ENCODE assay signal across 9 mouse cellular contexts in the genomic region with DNA sequence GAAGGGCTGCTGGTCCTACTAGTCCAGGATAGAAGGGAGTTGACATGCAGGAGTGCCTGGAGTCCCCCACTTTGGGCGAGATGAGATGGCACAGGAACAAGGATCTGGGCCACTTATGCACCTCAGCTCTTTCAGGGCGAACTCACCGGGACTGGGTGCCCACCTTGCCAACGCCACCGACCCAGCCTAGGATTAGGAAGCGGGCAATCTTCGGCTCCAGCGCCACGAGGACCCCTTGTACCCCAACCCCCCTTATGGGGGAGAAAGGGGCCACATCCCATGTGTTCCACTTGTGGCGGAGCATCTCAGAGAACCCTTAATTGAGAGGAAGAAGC. TPM values are rescaled to one million over a fixed set of nuclear protein-coding genes. Genes with fewer than 3 reads are reported as not detected.
DNase-seq lines count a peak whose midpoint lies in the region; ATAC-seq lines count a peak whose summit lies in the region.
"Had no signal": no experiment of that assay in that cellular context is flagged by ENCODE, and none has a peak within 500 bp of the region (broad histone marks: within the 10 kb centered on the region; RNA-seq: fewer than 3 reads in every experiment).

No protein-coding gene starts in this region.

- no peak overlapping the region for H3K27ac ChIP-seq in heart, embryonic 14.5 days (replicated peaks in 1 of 2; ENCODE audit: control insufficient read depth in 1 of 2, insufficient read depth in 1 of 2, low read depth in 2 of 2, low read length in 2 of 2)
- no peak overlapping the region for H3K27ac ChIP-seq in liver, embryonic 13.5 days
- no peak overlapping the region for H3K27ac ChIP-seq in stomach, embryonic 16.5 days (ENCODE audit: low read length)
- H3K27ac ChIP-seq: macrophage had no signal

- ATAC-seq in megakaryocyte, adult 5-6 weeks (ENCODE audit: poor library complexity, severe bottlenecking), result no peak
- peak; percentile 31; the same call in 1 of the 2 replicates for ATAC-seq in heart, embryonic 14.5 days (ENCODE audit: insufficient number of reproducible peaks, insufficient read depth, low FRiP score, low read depth)
- no peak for ATAC-seq in liver, embryonic 13.5 days (ENCODE audit: low read depth)
- ATAC-seq in stomach, embryonic 16.5 days (ENCODE audit: insufficient read depth, low FRiP score), result no peak

- 3% methylated on average over 10 of the region's 10 CpGs for WGBS in heart, embryonic 14.5 days
- WGBS in liver, embryonic 13.5 days (ENCODE audit: insufficient replicate concordance), result under 1% methylated on average over 10 of the region's 10 CpGs
- 1% methylated on average over 10 of the region's 10 CpGs for WGBS in stomach, embryonic 16.5 days

- no peak for DNase-seq in liver, embryonic 13.5 days
- DNase-seq in right cerebral cortex, postnatal 4 days, result no peak
- no peak for DNase-seq in layer of hippocampus, postnatal 36 days
- no peak for DNase-seq in thymus, postnatal 0 days (ENCODE audit: low spot score)

- H3K4me3 ChIP-seq in megakaryocyte, embryonic 14.5 days (replicated peaks), result peak overlapping the region; percentile 14
- H3K4me3 ChIP-seq in heart, embryonic 14.5 days (ENCODE audit: control insufficient read depth in 1 of 2, insufficient read depth in 1 of 2, low read depth in 1 of 2, low read length in 2 of 2), result peak overlapping the region; percentile 50 to 51
- H3K4me3 ChIP-seq in liver, embryonic 13.5 days (replicated peaks), result peak overlapping the region; percentile 43
- H3K4me3 ChIP-seq in stomach, embryonic 16.5 days (replicated peaks; ENCODE audit: low read length), result peak overlapping the region; percentile 62

- peak overlapping the region; percentile 85 for H3K4me2 ChIP-seq in heart, embryonic 14.5 days (ENCODE audit: low read length)
- H3K4me2 ChIP-seq in liver, embryonic 13.5 days, result peak overlapping the region; percentile 51
- H3K4me2 ChIP-seq in stomach, embryonic 16.5 days (ENCODE audit: low read depth, low read length), result peak overlapping the region; percentile 89

- peak overlapping the region; percentile 23; the same call in 1 of the 2 replicates for H3K9ac ChIP-seq in heart, embryonic 14.5 days (ENCODE audit: low read length)
- H3K9ac ChIP-seq in liver, embryonic 13.5 days, result no peak overlapping the region
- H3K9ac ChIP-seq in stomach, embryonic 16.5 days (ENCODE audit: low read length), result peak overlapping the region; percentile 73

- peaks cover 68% of the 10 kb centered on the region for H3K27me3 ChIP-seq in megakaryocyte, embryonic 14.5 days (replicated peaks)
- peaks cover 92% of the 10 kb centered on the region for H3K27me3 ChIP-seq in heart, embryonic 14.5 days (ENCODE audit: control insufficient read depth, insufficient read depth, low read length)
- peaks cover 71% of the 10 kb centered on the region for H3K27me3 ChIP-seq in liver, embryonic 13.5 days
- peaks cover 22% of the 10 kb centered on the region for H3K27me3 ChIP-seq in stomach, embryonic 16.5 days (ENCODE audit: control insufficient read depth, insufficient read depth, low read length)

- H3K36me3 ChIP-seq in megakaryocyte, embryonic 14.5 days (replicated peaks; ENCODE audit: low read length), result no peaks in the 10 kb centered on the region
- H3K36me3 ChIP-seq in heart, embryonic 14.5 days (ENCODE audit: control insufficient read depth, insufficient read depth, low read length), result no peaks in the 10 kb centered on the region
- no peaks in the 10 kb centered on the region for H3K36me3 ChIP-seq in liver, embryonic 13.5 days
- H3K36me3 ChIP-seq in stomach, embryonic 16.5 days (ENCODE audit: control insufficient read depth, insufficient read depth, low read length), result no peaks in the 10 kb centered on the region

- H3K4me1 ChIP-seq in megakaryocyte, embryonic 14.5 days, result peaks cover 15% of the 10 kb centered on the region; the same call in 1 of the 2 replicates
- peaks cover 8 to 17% of the 10 kb centered on the region in 2 experiments; a peak in 3 of 4 replicates for H3K4me1 ChIP-seq in heart, embryonic 14.5 days (ENCODE audit: control insufficient read depth in 2 of 2, insufficient read depth in 2 of 2, low read length in 2 of 2)
- H3K4me1 ChIP-seq in liver, embryonic 13.5 days (replicated peaks), result no peaks in the 10 kb centered on the region
- peaks cover 6% of the 10 kb centered on the region; the same call in 1 of the 2 replicates for H3K4me1 ChIP-seq in stomach, embryonic 16.5 days (ENCODE audit: control insufficient read depth, insufficient read depth, low read length)

- H3K9me3 ChIP-seq in megakaryocyte, embryonic 14.5 days, result 0 out of 2 replicates have a peak, but pooled peaks cover 3% of the 10 kb centered on the region
- H3K9me3 ChIP-seq in heart, embryonic 14.5 days (ENCODE audit: control insufficient read depth, low read length), result no peaks in the 10 kb centered on the region
- H3K9me3 ChIP-seq in liver, embryonic 13.5 days (replicated peaks), result no peaks in the 10 kb centered on the region
- H3K9me3 ChIP-seq in stomach, embryonic 16.5 days (replicated peaks; ENCODE audit: control insufficient read depth, low read length), result no peaks in the 10 kb centered on the region

RNA-seq across cellular contexts. Expression of a gene that starts 0.6 kb away (rescaled TPM):
- polyA plus RNA-seq in megakaryocyte, embryonic 14.5 days (2012; ENCODE audit: insufficient read depth, low replicate concordance), result not detected in 2 replicates
- total RNA-seq in megakaryocyte, adult 5-6 weeks (2015), result 0.23 TPM in 1 of 2 replicates, not detected in the other
- total RNA-seq in megakaryocyte, adult 5-6 weeks (2017), result not detected in 2 replicates
- 28.0 and 52.3 TPM in 2 replicates for polyA plus RNA-seq in heart, embryonic 14.5 days (2014; fragmentation: Nextera tagmentation; extraction: Ambion mirVana)
- polyA plus RNA-seq in liver, embryonic 13.5 days (2015; fragmentation: Nextera tagmentation; extraction: Ambion mirVana), result 4.6 TPM in 2 replicates
- 137 and 139 TPM in 2 replicates for polyA plus RNA-seq in stomach, embryonic 16.5 days (2015; fragmentation: Nextera tagmentation; extraction: Ambion mirVana)
- total RNA-seq in layer of hippocampus, postnatal 36 days (2021), result 10 to 100 TPM; 34.1 to 35.7 TPM
- polyA plus RNA-seq in thymus, postnatal 0 days (2015; fragmentation: Nextera tagmentation; extraction: Ambion mirVana), result 4.7 and 4.8 TPM in 2 replicates
- polyA plus RNA-seq: macrophage had no signal
